Mouse (Mus musculus) lung, adult 2 months (tissue): ENCODE results near the gene Stx4a.

Experiments
- CTCF ChIP-seq: fragments of 200-500 bp; IDR thresholded peaks from 2 replicates; pipeline ENCODE4 v1.5.1; 2011; ENCODE audit warnings: mild to moderate bottlenecking, low read length, control low read depth; ENCODE audit not compliant: insufficient read depth
- POLR2A ChIP-seq: fragments of 200-500 bp; IDR thresholded peaks from 2 replicates; pipeline ENCODE4 v1.6.1; 2011; ENCODE audit warnings: low read depth, mild to moderate bottlenecking, control low read depth, low read length, borderline replicate concordance; ENCODE audit errors: extremely low read depth

- no peak for TF ChIP-seq POLR2A
- no peak for TF ChIP-seq CTCF
Measured at GRCm38 (mm10) chr7:127820836-127821509, 3.1 kb upstream of the Stx4a start.
